In genomic region chr6:134558546-134559129, GRCm38 (mm10) we compare ENCODE assay signal across 15 mouse cellular contexts. TPM values are rescaled to one million over a fixed set of nuclear protein-coding genes. Genes with fewer than 3 reads are reported as not detected.
DNase-seq lines count a peak whose midpoint lies in the region; ATAC-seq and TF ChIP-seq lines count a peak whose summit lies in the region.
"Had no signal": no experiment of that assay in that cellular context is flagged by ENCODE, and none has a peak within 500 bp of the region (broad histone marks: within the 10 kb centered on the region; RNA-seq: fewer than 3 reads in every experiment).

No protein-coding gene starts in this region.

- peaks cover 53% of the 10 kb centered on the region for H3K4me1 ChIP-seq in kidney, embryonic 16.5 days (ENCODE audit: insufficient read depth, low read length)
- peaks cover 0 to 52% of the 10 kb centered on the region in 2 experiments; a peak in 2 of 4 replicates for H3K4me1 ChIP-seq in CH12.LX (ENCODE audit: control insufficient read depth in 1 of 2, insufficient read depth in 2 of 2)

- in situ Hi-C loops in CH12.LX (cut with MboI; ENCODE audit: low pct_ligation_motif_present, low pct_unique_long_range_greater_than_20kb, low sequenced_read_pairs): no loop called here

- no peak overlapping the region for H3K4me3 ChIP-seq in kidney, embryonic 16.5 days (ENCODE audit: low read length)
- no peak overlapping the region for H3K4me3 ChIP-seq in CH12.LX (replicated peaks in 1 of 3; ENCODE audit: low read depth in 2 of 3, low read length in 2 of 3, poor library complexity in 1 of 3)
- H3K4me3 ChIP-seq: limb, embryonic 15.5 days; neural tube, embryonic 12.5 days had no signal

- TF ChIP-seq CTCF in CH12.LX (conservative IDR thresholded peaks at IDR 0.05 in 1 of 2, IDR thresholded peaks at IDR 0.05 in 1 of 2; ENCODE audit: low read depth in 2 of 2, low read length in 2 of 2): no peak

- ATAC-seq in kidney, embryonic 16.5 days (ENCODE audit: low FRiP score, low TSS enrichment): peak; percentile 55; the same call in 1 of the 2 replicates
- peak; percentile 62 for ATAC-seq in megakaryocyte, adult 5-6 weeks (ENCODE audit: poor library complexity, severe bottlenecking)

- DNase-seq in kidney, postnatal 4 days: no peak
- peak; percentile 31 for DNase-seq in CD4-positive helper T cell, adult 2 months (ENCODE audit: low read depth, low spot score)
- DNase-seq in CH12.LX (ENCODE audit: extremely low read depth): no peak
- DNase-seq in MN1 (ENCODE audit: low spot score): no peak
- DNase-seq in gastrocnemius, postnatal 4 days (ENCODE audit: low spot score in 2 of 2): no peak
- DNase-seq: cerebellum, adult 2 months; heart, adult 18-20 months; kidney, postnatal 10 days; lung, postnatal 36 days; right cerebral cortex, postnatal 14 days; thymus, postnatal 4 days had no signal

- TF ChIP-seq RAD21 in CH12.LX (IDR thresholded peaks at IDR 0.05; ENCODE audit: low read depth, low read length): no peak

- peaks cover 41% of the 10 kb centered on the region for H3K79me2 ChIP-seq in CH12.LX (replicated peaks; ENCODE audit: control insufficient read depth, extremely low read depth, insufficient read depth, poor library complexity, severe bottlenecking)

- no peak overlapping the region for H3K9ac ChIP-seq in kidney, embryonic 16.5 days (replicated peaks; ENCODE audit: low read length)
- H3K9ac ChIP-seq in CH12.LX (ENCODE audit: insufficient read depth, low read depth): no peak overlapping the region
- H3K9ac ChIP-seq: limb, embryonic 15.5 days; neural tube, embryonic 12.5 days had no signal

- H3K9me3 ChIP-seq in kidney, embryonic 16.5 days (ENCODE audit: low read length): no peaks in the 10 kb centered on the region
- H3K9me3 ChIP-seq in CH12.LX (replicated peaks; ENCODE audit: low read length): no peaks in the 10 kb centered on the region
- H3K9me3 ChIP-seq: limb, embryonic 15.5 days; neural tube, embryonic 12.5 days had no signal

- TF ChIP-seq POLR2A in CH12.LX (IDR thresholded peaks at IDR 0.05; ENCODE audit: low read depth, low read length): no peak

- dilution Hi-C loops in CH12.LX (cut with MboI; ENCODE audit: extremely low pct_ligation_motif_present, extremely low pct_unique_long_range_greater_than_20kb, low sequenced_read_pairs): no loop called here

- H3K27ac ChIP-seq in kidney, embryonic 16.5 days (ENCODE audit: low read length): no peak overlapping the region
- H3K27ac ChIP-seq in CH12.LX (ENCODE audit: insufficient read depth, low read depth): no peak overlapping the region
- H3K27ac ChIP-seq: limb, embryonic 15.5 days; neural tube, embryonic 12.5 days had no signal

- H3K36me3 ChIP-seq in kidney, embryonic 16.5 days (ENCODE audit: insufficient read depth, low read length): no peaks in the 10 kb centered on the region
- peaks cover 0 to 6% of the 10 kb centered on the region in 2 experiments for H3K36me3 ChIP-seq in CH12.LX (replicated peaks in 1 of 2; ENCODE audit: control insufficient read depth in 1 of 2, insufficient read depth in 1 of 2, low read length in 1 of 2)
- H3K36me3 ChIP-seq: limb, embryonic 15.5 days; neural tube, embryonic 12.5 days had no signal

- H3K4me2 ChIP-seq in kidney, embryonic 16.5 days (replicated peaks; ENCODE audit: low read depth, low read length): no peak overlapping the region
- no peak overlapping the region for H3K4me2 ChIP-seq in CH12.LX (ENCODE audit: insufficient read depth, low read depth, poor library complexity, severe bottlenecking)
- H3K4me2 ChIP-seq: limb, embryonic 15.5 days; neural tube, embryonic 12.5 days had no signal

- no peaks in the 10 kb centered on the region for H3K27me3 ChIP-seq in kidney, embryonic 16.5 days (ENCODE audit: insufficient read depth, low read length)
- no peaks in the 10 kb centered on the region for H3K27me3 ChIP-seq in CH12.LX (replicated peaks)
- H3K27me3 ChIP-seq: limb, embryonic 15.5 days; neural tube, embryonic 12.5 days had no signal

- no peak for TF ChIP-seq EP300 in CH12.LX (IDR thresholded peaks at IDR 0.05; ENCODE audit: low read length)

- WGBS in kidney, embryonic 16.5 days: 30% methylated on average over 8 of the region's 8 CpGs

TF ChIP-seq in CH12.LX, 34 proteins besides CTCF, POLR2A, EP300 and RAD21:
- TF ChIP-seq ZNF384 (IDR thresholded peaks at IDR 0.05; ENCODE audit: low read depth, low read length) (peak; percentile 52), CHD2 (IDR thresholded peaks at IDR 0.05; ENCODE audit: low read length) (no peak)
TF ChIP-seq in CH12.LX: peak in this region for 1.

RNA-seq across cellular contexts. Expression of gene Lrp6, which starts 8.1 kb away (rescaled TPM):
- 34.6 and 37.4 TPM in 2 replicates for polyA plus RNA-seq in kidney, embryonic 16.5 days (2015; fragmentation: Nextera tagmentation; extraction: Ambion mirVana)
- total RNA-seq in CH12.LX (2012; rRNA removed): 12.4 and 13.2 TPM in 2 replicates
- total RNA-seq in CH12.LX (2014; rRNA removed): 13.3 and 13.7 TPM in 2 replicates
- 13.4 and 15.6 TPM in 2 replicates for polyA plus RNA-seq in CH12.LX (2012; ENCODE audit: insufficient read length, low read depth)
- 15.0 and 15.5 TPM in 2 replicates for total RNA-seq in megakaryocyte, adult 5-6 weeks (2015)
- total RNA-seq in megakaryocyte, adult 5-6 weeks (2017): 18.3 and 25.7 TPM in 2 replicates
- 10 to 100 TPM; 68.0 to 68.1 TPM for total RNA-seq in gastrocnemius, postnatal 4 days (2021)
